Mouse (Mus musculus): ENCODE measurements around the gene Supt7l.

Gene Supt7l

GRCm38 (mm10) chr5:31489116-31489769 lies 38.4 kb downstream of the Supt7l start:
- no peak for DNase-seq

- DNase-seq, result no peak
These were observed 39.7 kb downstream of the Supt7l start for GRCm38 (mm10) chr5:31487889-31488288.

- no peak for DNase-seq
These were observed 42.2 kb downstream of the Supt7l start, which contains the start of gene 4930548H24Rik for GRCm38 (mm10) chr5:31485440-31485839. 4930548H24Rik (plus strand) TSS chr5:31485740.

DNA sequence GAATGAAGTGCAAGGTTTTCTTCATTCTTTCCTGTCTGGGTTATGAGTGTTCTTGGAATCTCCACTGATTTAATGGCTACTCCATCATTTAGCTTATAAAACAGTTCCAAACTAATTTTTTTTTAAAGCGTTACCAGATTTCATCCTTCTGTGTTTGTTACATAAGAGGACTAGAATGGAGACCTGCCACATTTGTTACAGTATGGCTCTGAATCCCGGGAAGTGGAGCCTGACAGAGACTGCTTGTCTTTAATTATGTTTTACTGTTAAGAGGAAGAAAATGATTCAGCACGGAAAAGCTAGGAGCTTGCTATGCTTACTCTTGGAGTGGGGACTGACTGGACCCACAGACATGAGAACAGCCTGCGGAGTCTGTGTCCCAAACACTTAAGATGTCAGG lies 47.1 kb downstream of the Supt7l start:
- no peak for DNase-seq

DNA sequence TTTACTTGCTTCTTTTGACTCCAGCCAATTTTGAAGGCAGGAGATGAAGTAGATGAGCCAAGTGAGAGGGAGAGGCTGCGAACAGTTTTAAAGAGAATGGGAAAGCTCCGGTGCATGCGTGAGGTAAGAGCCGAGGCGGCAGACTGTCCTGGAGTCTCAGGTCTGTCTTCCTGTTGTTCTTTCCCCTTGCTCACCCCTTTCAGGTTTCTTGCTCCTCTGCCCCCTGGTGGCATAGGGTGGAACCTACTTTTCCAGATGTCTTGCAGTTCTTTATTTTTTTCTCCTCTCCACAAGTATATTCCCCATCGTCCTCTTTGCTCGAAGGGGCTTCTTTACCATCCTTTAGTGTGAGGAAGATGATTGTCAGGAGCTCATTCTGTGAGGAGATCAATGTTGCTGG lies 57.3 kb downstream of the Supt7l start:
- DNase-seq, result no peak

- no peak for DNase-seq
These were observed 57.9 kb downstream of the Supt7l start for GRCm38 (mm10) chr5:31469711-31470110.

DNA sequence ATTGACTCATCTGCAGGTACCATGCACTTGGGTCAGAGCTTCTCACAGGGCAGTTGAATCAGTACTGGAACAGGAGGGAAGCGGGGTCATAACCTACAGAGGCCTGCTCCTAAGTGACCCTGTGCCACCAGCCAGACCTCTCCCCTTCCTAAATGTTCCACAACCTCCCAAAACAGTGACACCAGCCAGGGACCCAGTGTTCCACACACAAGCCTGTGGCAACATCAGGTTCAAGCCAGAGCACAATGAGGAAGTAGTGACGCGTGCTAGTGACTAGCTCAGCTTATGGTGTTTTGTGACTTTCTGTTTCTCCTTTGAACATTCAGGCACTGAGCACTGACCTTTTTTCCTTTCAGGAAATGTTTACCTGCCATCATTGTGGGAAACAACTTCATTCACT lies 59.8 kb downstream of the Supt7l start:
- DNase-seq, result no peak
